Mouse (Mus musculus) CD4-positive helper T cell, adult 2 months (primary cell): ENCODE measurements at regions not wholly inside any gene's neighbourhood (a gene's known extent, or its start where the extent isn't known, plus 50 kb on each side); places are given as distances from the start of the nearest gene placed in this dataset.

ENCODE experiments used
- DNase-seq: peaks from one replicate; pipeline ENCODE4 v3.0.0-alpha.2; 2012; ENCODE audit warnings: low read depth, missing footprints, low spot score

GRCm38 (mm10) chr13:30600194-30600593, 55.0 kb upstream of the Uqcrfs1 start:
- no peak for DNase-seq

DNA sequence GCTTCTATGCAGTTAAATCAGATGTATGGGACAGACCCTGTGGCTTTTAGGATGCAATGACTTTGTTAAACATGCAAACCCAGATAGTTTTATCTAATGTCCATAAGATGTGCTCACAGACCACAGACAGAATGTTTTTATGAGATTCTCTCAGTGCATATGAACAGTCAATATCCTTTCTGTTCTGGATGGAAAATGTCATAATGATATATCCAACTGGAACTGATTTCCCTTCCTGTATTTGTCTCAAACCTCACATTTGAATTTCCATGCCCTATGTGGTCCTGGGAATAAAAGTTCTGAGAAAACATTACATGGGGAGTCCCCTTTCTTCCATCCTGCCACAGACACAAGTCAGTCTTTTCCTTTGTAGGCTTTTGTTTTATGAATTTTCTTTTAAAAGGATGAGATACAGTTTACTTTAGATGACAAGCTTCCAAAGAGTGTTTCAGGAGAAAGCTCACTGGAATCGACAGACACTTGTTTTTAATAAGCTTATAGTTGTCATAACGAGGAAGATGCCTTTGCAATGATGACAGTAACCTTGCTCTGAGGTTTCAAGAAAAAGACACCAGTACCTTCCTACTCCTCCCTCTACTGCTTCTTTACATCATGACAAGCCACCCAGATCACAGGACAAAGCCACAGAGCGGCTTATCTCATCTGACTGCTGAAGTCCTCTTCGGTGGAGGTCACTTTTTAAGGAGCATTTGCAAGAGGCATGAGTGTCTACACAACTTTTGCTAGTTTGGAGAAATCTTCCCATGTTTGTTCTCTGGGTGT, 55.7 kb upstream of the Uqcrfs1 start:
- no peak for DNase-seq

DNA sequence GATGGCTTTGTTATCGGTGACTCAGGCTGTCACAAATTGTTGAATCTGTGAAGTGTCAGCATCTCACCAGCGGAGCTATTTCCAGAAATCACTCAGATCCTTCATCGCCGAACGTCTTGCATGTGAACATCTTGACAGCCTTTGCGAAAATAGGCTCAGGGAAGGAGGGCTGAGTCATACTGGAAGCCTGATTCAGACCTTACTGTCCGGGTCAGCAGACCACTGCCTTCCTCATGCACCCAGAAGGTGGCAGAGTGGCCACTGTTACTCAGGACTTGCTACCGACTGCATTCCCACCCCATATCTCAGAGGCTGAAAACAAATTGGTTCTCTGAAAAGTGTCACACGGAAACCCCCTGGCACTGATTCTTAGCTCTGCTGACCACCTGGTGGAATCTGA, 55.9 kb upstream of the Dusp22 start:
- no peak for DNase-seq

DNA sequence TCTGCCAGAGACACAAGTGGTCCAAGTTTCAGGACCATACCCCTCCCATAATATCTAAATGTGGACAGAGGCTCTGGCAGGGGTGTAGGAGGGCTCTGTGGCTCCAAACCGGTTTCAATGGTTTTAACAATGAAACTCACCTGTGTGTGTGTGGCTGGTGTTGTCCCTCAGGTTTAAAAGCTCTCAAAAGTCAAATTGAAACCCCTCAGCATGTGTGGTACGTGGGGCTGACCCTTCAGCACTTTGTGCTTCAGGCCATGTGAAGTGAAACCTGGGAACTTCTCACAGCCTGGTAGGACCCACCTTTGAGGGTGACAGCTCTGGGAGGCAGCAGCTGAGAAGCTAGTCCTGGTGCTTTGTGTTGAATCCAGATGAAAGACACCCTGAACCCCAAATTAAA, 52.5 kb upstream of the Dusp22 start:
- DNase-seq = no peak

DNA sequence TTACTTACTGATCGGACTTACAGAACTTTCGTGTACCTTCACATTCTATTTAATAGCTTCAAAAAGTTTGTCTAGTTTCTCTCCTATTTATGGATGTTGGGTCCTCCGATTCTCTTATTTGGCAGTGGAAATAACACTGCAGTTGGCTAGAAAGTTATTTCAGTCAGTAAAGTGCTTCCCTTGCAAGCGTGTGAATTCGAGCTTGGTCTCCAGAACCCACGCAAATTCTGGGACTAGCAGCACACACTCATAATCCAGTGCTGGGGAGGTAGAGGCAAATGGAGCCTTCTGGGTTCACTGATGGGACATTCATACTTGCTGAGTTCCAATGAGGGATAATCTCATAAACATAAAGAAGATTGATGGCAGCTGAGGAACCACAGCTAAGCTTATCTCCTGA, 51.9 kb upstream of the Dusp22 start:
- DNase-seq = no peak

GRCm38 (mm10) chr13:30609784-30610183, 50.0 kb upstream of the Dusp22 start:
- peak; percentile 31 for DNase-seq
